Mouse (Mus musculus) erythroid progenitor cell, adult 5-6 weeks (primary cell): Measurements from ENCODE around the gene Pdrg1. TPM values are rescaled to one million over a fixed set of nuclear protein-coding genes. Genes with fewer than 3 reads are reported as not detected.

ENCODE experiments used
- ATAC-seq: replicated peaks from 2 replicates; pipeline ENCODE4 v1.8.0; 2016; ENCODE audit warnings: moderate number of reproducible peaks, mild to moderate bottlenecking, moderate TSS enrichment, inconsistent platforms; ENCODE audit not compliant: poor library complexity, low FRiP score, severe bottlenecking
- total RNA-seq, 2 experiments: library from RNA; stranded (forward) in 1 of 2; stranded (reverse) in 1 of 2; fragments of 150-400 nt in 1 of 2; fragments of 186-747, 209-891 nt in 1 of 2; gene quantifications; 2 replicates each; pipeline versions ENCODE4 v1.2.3 to v1.2.4; 2015 to 2017; ENCODE audit warnings: low replicate concordance in 2 of 2

Pdrg1 gene
- total RNA-seq, 2 experiments from 2014 or later = 8.8 to 31.2 TPM

DNA sequence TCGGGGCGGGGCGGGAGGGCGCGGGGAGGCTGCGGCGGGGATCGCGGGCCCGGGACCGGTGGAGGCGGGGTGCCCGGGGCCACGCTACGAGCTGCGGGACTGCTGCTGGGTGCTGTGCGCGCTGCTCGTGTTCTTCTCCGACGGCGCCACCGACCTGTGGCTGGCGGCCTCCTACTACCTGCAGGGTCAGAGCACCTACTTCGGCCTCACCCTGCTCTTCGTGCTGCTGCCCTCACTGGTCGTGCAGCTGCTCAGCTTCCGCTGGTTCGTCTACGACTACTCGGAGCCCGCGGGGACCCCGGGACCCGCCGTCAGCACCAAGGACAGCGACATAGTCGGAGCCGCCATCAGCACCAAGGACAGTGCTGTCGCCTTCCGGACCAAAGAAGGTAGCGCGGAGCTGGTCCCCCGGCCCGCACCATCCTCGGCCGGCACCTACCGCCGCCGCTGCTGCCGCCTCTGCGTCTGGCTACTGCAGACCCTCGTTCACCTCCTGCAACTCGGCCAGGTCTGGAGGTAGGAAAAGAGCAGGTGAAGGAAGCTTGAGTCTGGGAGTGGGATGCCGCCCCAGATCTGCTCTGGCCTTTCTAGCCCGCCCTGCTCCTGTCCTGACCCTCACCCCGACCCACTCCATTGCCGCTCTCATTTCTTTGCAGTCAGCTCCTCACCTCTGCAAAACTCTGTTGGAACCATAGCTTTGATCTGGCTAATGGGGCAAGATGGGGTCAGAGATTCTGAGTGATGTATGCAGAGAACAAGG is 17.0 kb upstream of the Pdrg1 start:
- no peak for ATAC-seq

- no peak for ATAC-seq
Observed at GRCm38 (mm10) chr2:153031126-153032082, 16.2 kb upstream of the Pdrg1 start, which contains the start of gene Xkr7. Xkr7 (plus strand) TSS chr2:153031852.

DNA sequence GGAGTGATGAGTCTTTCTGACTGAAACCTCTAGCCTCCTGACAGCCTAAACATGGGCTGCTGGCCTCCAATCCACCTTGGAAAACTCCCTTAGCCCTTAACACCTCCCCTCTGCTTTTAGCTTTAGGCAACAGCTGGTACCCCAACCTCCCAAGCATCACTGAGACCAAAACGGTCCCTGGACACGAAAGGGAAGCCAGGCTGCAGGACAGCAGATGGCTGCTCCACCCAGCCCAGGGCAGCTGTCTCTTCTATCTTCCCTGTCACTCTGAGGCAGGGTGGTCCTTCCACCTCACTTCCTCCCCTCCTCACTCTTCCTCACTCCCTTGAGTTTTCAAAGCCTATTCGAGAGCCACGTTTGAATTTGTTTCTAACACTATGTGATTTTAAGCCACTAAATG is 15.2 kb upstream of the Pdrg1 start:
- ATAC-seq = no peak

GRCm38 (mm10) chr2:153027501-153027900 is 12.3 kb upstream of the Pdrg1 start:
- no peak for ATAC-seq

- no peak for ATAC-seq
Observed at GRCm38 (mm10) chr2:153026052-153026451, 10.8 kb upstream of the Pdrg1 start.

DNA sequence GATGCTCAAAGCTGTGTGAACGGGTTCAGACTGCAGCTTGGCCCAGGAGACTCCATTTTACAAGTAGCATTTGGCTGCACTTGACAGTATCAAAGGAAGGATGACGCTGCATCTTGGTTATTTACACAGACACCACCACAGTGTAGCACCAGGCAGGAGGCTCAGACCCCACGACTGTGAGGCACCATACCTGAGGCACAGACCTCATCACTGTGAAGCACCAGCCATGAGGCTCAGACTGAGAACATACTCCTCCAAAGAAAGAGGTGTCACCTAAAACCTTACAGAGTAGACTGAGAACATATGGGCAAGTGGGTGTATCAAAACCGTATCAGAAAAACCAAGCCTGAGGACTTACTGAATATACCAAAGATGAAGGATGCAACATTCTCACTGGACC is 7.6 kb upstream of the Pdrg1 start:
- no peak for ATAC-seq

DNA sequence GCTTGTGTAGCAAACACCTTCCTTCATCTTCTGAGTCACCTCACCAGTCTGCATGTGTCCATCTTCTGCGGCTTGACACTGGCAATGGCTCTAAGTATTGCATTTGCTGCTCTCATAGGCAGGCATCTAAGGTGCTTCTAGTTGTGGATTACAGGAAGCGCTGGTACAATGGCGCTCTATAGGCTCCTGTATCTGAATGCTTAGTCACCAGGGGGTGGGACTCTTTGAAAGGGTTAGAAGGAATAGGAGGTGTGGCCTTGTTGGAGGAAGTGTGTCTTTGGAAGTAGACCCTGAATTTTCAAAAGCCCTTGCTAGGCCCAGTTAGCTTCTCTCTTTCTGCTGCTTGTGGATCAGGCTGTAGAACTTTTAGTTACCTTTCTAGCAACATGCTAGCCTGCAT is 5.9 kb upstream of the Pdrg1 start:
- no peak for ATAC-seq

DNA sequence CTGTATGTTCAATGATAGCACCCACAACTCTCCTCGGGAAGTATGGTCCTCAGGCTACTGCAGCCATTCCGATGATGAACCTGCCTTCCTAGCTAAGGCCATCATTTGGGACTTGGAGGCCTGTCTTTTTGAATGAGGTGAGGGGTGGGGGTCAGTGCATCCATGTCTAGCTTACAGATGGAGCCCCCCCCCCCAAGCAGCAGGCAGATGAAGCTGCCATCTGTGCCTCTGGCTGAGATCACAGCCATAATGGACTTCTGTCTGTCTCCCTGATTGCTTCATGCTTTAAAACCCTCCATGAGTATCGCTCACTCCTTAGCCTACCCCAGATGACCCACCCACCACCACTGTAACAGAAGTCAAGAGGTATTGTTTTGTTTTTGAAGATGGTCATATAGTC is 4.1 kb upstream of the Pdrg1 start:
- no peak for ATAC-seq

DNA sequence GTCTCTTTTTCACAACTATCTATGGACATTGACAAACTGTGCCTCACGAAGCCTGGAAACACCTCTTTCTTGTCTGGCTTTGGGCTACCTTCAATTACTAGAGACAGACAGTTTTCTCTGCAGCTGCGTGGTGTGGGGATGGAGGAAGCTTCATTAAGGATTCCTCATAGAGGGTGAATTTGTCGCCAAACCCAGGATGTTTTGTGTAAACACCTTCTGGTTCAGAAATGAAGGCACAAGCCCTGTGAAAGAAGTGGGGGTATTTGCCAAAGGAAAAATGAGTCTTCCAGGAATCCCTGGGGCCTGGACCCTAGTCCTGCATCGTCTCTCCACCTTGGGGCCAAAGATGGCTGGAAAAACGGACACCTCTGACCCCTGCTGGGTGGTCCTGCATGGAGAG is 1.6 kb upstream of the Pdrg1 start:
- no peak for ATAC-seq

DNA sequence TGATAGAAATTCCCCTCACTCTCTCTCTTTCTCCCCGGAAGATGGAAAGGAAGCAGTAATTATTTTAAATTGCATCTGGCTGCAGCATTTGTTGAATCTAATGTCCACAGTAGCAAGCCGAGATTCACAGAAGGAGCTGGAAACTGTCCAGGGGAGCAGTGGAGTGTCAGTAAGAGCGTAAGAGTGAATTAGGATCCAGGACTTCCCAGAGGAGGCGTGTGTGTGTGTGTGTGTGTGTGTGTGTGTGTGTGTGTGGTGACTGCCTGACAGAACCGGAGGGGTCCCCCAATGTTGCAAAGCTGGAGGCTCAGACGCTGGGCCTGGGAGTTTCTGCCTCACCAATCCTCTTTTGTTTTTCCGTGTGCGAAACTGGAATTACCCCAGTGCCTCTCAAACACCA is 577 bp upstream of the Pdrg1 start:
- ATAC-seq = no peak

- no peak for ATAC-seq
Observed at GRCm38 (mm10) chr2:153013724-153014515, 1.3 kb downstream of the Pdrg1 start.

DNA sequence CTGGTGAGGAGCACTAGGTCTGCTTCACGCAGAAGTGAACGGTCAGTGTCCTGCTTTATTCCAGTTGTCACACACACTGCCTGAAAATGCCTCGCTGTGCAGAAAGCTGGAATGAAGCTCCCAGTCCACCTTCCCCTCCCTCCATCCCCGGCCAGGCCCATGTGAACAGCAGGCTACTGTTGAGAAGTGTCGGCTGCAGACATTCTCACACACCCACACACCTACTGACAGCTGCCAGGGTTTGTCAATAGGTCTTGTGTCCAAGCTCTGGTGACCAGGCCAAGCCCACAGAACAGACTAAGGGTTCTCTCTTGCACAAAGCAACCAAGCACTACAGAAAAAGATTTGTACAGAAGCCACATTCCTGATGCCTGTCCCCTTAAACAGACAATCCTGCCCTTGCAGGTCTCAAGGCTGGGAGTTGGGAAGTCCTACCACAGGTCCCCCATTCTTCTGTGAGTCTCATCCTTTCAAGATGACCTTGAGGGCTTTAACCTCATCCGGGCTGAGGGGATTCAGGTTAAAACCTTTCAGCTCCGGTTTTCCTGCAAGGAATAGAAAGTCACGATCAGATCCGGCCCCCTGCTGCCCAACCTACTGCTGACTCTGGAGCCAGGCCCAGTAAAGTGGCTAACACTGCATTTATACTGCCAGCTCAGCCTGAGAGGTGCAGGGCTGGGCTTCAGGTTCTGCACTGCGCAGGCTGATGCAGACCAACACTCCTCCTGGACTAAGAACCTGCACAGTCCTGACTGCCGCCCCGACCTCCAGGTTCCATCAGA is 5.8 kb downstream of the Pdrg1 start:
- ATAC-seq = no peak

- ATAC-seq = no peak
Observed at GRCm38 (mm10) chr2:153005981-153006380, 9.2 kb downstream of the Pdrg1 start.

GRCm38 (mm10) chr2:153003681-153004338 is 11.4 kb downstream of the Pdrg1 start:
- no peak for ATAC-seq

DNA sequence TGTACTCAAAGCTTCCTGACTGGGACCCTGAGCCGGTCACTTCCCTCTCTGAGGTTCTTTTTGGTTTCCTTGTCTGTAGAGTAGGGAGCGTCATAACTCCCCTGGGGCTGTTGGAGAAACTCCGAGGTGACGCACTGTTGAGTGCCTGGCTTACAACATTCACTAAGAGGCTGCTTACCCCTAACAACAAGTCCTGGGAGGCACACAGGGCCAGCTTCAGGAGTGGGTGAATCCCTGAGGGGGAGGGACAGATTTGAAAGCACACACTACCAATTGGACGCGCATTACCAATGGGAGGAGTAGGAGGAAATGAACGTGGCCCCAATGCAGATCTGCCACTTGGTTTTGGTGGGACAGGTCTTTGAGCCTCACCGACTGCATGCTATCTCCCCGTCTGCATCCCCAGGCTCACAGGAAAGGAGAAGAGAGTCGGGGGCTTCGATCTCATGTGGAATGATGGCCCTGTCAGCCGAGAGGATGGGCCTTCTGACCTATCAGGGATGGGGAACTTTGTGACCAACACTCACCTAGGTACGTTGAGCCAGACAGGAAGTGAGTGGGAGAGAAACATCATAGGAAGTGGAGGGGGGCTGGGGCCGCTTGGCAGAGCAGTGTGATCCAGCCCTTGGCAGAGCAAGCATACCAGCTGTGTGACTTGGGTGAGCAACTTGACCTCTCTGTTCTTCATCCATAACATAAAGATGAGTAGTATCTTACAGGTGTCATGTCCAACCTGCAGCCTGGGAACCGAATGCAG is 12.6 kb downstream of the Pdrg1 start:
- no peak for ATAC-seq

GRCm38 (mm10) chr2:152997046-152997445 is 18.2 kb downstream of the Pdrg1 start:
- no peak for ATAC-seq

DNA sequence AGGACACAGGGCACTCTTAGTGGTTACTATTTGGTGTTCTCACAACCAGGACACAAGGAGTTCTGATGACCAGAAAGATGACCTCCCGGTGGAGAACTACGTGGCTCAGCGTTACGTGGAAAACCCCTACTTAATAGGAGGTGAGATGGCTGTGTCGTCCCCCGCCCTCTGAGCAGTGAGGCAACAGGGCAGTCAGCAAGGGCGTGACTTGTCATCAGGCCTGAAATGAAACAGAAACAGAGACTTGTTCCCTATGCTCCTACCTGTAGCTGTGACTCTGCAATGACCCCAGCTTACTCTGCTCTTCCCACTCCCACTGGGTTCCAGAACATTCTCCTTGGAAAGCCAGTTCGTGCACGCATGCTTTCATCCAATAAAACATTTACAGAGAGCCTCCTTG is 23.7 kb downstream of the Pdrg1 start:
- no peak for ATAC-seq

DNA sequence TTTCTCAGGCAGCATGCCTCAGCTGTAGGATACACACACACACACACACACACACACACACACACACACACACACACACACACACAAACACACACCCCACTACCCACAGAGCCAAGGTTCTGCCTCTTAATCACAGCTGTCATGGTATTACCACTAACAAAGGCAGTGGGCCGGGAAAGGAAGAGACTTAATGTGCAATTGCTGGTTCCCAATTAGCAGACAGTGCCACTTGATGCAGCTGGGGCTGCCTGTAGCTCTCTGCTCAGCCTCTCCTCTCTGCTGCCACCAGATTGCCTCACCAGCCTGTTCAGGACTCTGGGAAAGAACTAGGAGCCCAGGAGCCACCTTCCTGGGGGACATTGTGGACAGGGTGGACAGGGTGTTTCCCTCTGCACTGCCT is 29.6 kb downstream of the Pdrg1 start:
- no peak for ATAC-seq
